Mouse (Mus musculus): ENCODE data around the gene Rnf113a1. TPM values are rescaled to one million over a fixed set of nuclear protein-coding genes. Genes with fewer than 3 reads are reported as not detected.
"Not testable (repeated sequence)": the region's sequence is repeated elsewhere in the genome, so short reads cannot be mapped to it uniquely, and the experiment has no call there.

Rnf113a1 gene
- polyA plus RNA-seq, 1 experiment from 2014 or later, result 12.4 TPM

GRCm38 (mm10) chrX:37198676-37199075 lies 7.6 kb downstream of the Rnf113a1 start:
- Histone ChIP-seq H3K27me3 (no peaks in the 10 kb centered on the region), H3K4me1 (no peaks in the 10 kb centered on the region), H3K27ac (no peak overlapping the region), H3K9ac (no peak overlapping the region), H3K9me3 (no peaks in the 10 kb centered on the region), H3K4me3 (no peak overlapping the region), H3K36me3 (no peaks in the 10 kb centered on the region), H3K4me2 (no peak overlapping the region)
- no peak for ATAC-seq (ENCODE audit: insufficient number of reproducible peaks, insufficient read depth, low FRiP score, low TSS enrichment, low read depth)
- WGBS, result 66% methylated on average over 8 of the region's 8 CpGs

- ATAC-seq (ENCODE audit: insufficient number of reproducible peaks, insufficient read depth, low FRiP score, low TSS enrichment, low read depth), result no peak
- Histone ChIP-seq H3K9me3 (no peaks in the 10 kb centered on the region), H3K27me3 (no peaks in the 10 kb centered on the region), H3K4me3 (no peak within 1 kb of the TSS), H3K36me3 (no peaks in the 10 kb centered on the region), H3K4me1 (no peaks in the 10 kb centered on the region), H3K4me2 (no peak within 1 kb of the TSS), H3K9ac (no peak within 1 kb of the TSS), H3K27ac (no peak within 1 kb of the TSS)
- 83% methylated on average over 10 of the region's 10 CpGs for WGBS
These were observed 19.9 kb downstream of the Rnf113a1 start, which contains the start of gene Gm9 for GRCm38 (mm10) chrX:37210941-37211340. Gm9 (minus strand) TSS chrX:37211041.

- H3K9me3 ChIP-seq; H3K4me3 ChIP-seq; H3K9ac ChIP-seq; H3K4me1 ChIP-seq; ATAC-seq (ENCODE audit: insufficient number of reproducible peaks, insufficient read depth, low FRiP score, low TSS enrichment, low read depth); H3K4me2 ChIP-seq; H3K27ac ChIP-seq; H3K36me3 ChIP-seq; H3K27me3 ChIP-seq: not testable (repeated sequence)
- 45% methylated on average over 1 of the region's 1 CpGs for WGBS
These were observed 31.1 kb downstream of the Rnf113a1 start, which contains the start of gene Rhox1 for GRCm38 (mm10) chrX:37222158-37222557. Rhox1 (minus strand) TSS chrX:37222258.

Other genes starting within 250 kb of the Rnf113a1 start
- gene Sept6, start 199.5 kb upstream of the Rnf113a1 start, polyA plus RNA-seq (2015; fragmentation: Nextera tagmentation; extraction: Ambion mirVana), result 38.3 and 40.0 TPM in 2 replicates
- not detected in 2 replicates for gene Sowahd, start 142.4 kb upstream of the Rnf113a1 start, polyA plus RNA-seq (2015; fragmentation: Nextera tagmentation; extraction: Ambion mirVana)
- 601 and 648 TPM in 2 replicates for gene Rpl39, start 105.8 kb upstream of the Rnf113a1 start, polyA plus RNA-seq (2015; fragmentation: Nextera tagmentation; extraction: Ambion mirVana)
- 23.4 and 24.4 TPM in 2 replicates for gene Upf3b, start 80.9 kb upstream of the Rnf113a1 start, polyA plus RNA-seq (2015; fragmentation: Nextera tagmentation; extraction: Ambion mirVana)
- gene Nkap, start 64.5 kb upstream of the Rnf113a1 start, polyA plus RNA-seq (2015; fragmentation: Nextera tagmentation; extraction: Ambion mirVana), result 16.7 and 17.4 TPM in 2 replicates
- not detected in 2 replicates for gene Akap14, start 22.4 kb upstream of the Rnf113a1 start, polyA plus RNA-seq (2015; fragmentation: Nextera tagmentation; extraction: Ambion mirVana)
- 454 and 456 TPM in 2 replicates for gene Ndufa1, start 82 bp upstream of the Rnf113a1 start, polyA plus RNA-seq (2015; fragmentation: Nextera tagmentation; extraction: Ambion mirVana)
- gene Gm9, start 19.8 kb downstream of the Rnf113a1 start, polyA plus RNA-seq (2015; fragmentation: Nextera tagmentation; extraction: Ambion mirVana), result not detected in 2 replicates
- not detected in 2 replicates for gene Rhox1, start 31.0 kb downstream of the Rnf113a1 start, polyA plus RNA-seq (2015; fragmentation: Nextera tagmentation; extraction: Ambion mirVana)
- gene Rhox2a, start 53.7 kb downstream of the Rnf113a1 start, polyA plus RNA-seq (2015; fragmentation: Nextera tagmentation; extraction: Ambion mirVana), result not detected in 2 replicates
- not detected in 2 replicates for gene Rhox3a, start 58.7 kb downstream of the Rnf113a1 start, polyA plus RNA-seq (2015; fragmentation: Nextera tagmentation; extraction: Ambion mirVana)
- 1.1 TPM in 1 of 2 replicates, not detected in the other for gene Rhox4a, start 74.1 kb downstream of the Rnf113a1 start, polyA plus RNA-seq (2015; fragmentation: Nextera tagmentation; extraction: Ambion mirVana)
- gene Rhox3a2, start 188.8 kb downstream of the Rnf113a1 start, polyA plus RNA-seq (2015; fragmentation: Nextera tagmentation; extraction: Ambion mirVana), result not detected in 2 replicates
- gene Rhox4a2, start 199.6 kb downstream of the Rnf113a1 start, polyA plus RNA-seq (2015; fragmentation: Nextera tagmentation; extraction: Ambion mirVana), result 1.7 TPM in 1 of 2 replicates, not detected in the other
- gene Rhox2b, start 220.8 kb downstream of the Rnf113a1 start, polyA plus RNA-seq (2015; fragmentation: Nextera tagmentation; extraction: Ambion mirVana), result not detected in 2 replicates
- gene Rhox4b, start 241.2 kb downstream of the Rnf113a1 start, polyA plus RNA-seq (2015; fragmentation: Nextera tagmentation; extraction: Ambion mirVana), result 0.87 TPM in 1 of 2 replicates, not detected in the other

Measured in embryonic facial prominence, embryonic 13.5 days (tissue).